Mouse (Mus musculus) megakaryocyte, embryonic 14.5 days (primary cell): ENCODE measurements around the gene Mad1l1. TPM values are rescaled to one million over a fixed set of nuclear protein-coding genes. Genes with fewer than 3 reads are reported as not detected.

Experiments
- H3K27me3 ChIP-seq: replicated peaks from 2 replicates; pipeline ENCODE3; 2012; ENCODE audit warnings: inconsistent platforms
- H3K36me3 ChIP-seq: replicated peaks from 2 replicates; pipeline ENCODE3; 2012; ENCODE audit warnings: low read length, inconsistent platforms, mixed read lengths
- H3K4me1 ChIP-seq: 2 replicates; pipeline ENCODE4 v1.6.1; 2012; ENCODE audit warnings: inconsistent platforms
- H3K4me3 ChIP-seq: replicated peaks from 2 replicates; pipeline ENCODE3; 2012; ENCODE audit warnings: moderate library complexity, mild to moderate bottlenecking, inconsistent platforms
- H3K9me3 ChIP-seq: 2 replicates; pipeline ENCODE4 v1.6.1; 2012; ENCODE audit warnings: inconsistent platforms
- FLI1 ChIP-seq: IDR thresholded peaks from 2 replicates; pipeline ENCODE4 v1.6.1; 2012; ENCODE audit warnings: low read length, inconsistent platforms, mixed read lengths
- GATA1 ChIP-seq: IDR thresholded peaks from 3 replicates; pipeline ENCODE4 v1.6.1; 2012; ENCODE audit warnings: mixed read lengths, low read length, inconsistent platforms, borderline replicate concordance
- polyA plus RNA-seq: library from polyadenylated mRNA; stranded (reverse); fragments of >175 nt; gene quantifications from 2 replicates; pipeline ENCODE4 v1.2.3, GENCODE M21; 2012; ENCODE audit warnings: low replicate concordance; ENCODE audit not compliant: insufficient read depth

Mad1l1 gene
- polyA plus RNA-seq, 1 experiment: 10.3 TPM

- Histone ChIP-seq H3K4me3 (no peak overlapping the region), H3K4me1 (peaks cover 8% of the 10 kb centered on the region; the same call in 1 of the 2 replicates), H3K36me3 (peaks cover 87% of the 10 kb centered on the region), H3K9me3 (peaks cover 4% of the 10 kb centered on the region), H3K27me3 (no peaks in the 10 kb centered on the region)
- no peak for TF ChIP-seq FLI1
- TF ChIP-seq GATA1: no peak
These were observed 33.1 kb downstream of the Mad1l1 start for GRCm38 (mm10) chr5:140288287-140288686.

DNA sequence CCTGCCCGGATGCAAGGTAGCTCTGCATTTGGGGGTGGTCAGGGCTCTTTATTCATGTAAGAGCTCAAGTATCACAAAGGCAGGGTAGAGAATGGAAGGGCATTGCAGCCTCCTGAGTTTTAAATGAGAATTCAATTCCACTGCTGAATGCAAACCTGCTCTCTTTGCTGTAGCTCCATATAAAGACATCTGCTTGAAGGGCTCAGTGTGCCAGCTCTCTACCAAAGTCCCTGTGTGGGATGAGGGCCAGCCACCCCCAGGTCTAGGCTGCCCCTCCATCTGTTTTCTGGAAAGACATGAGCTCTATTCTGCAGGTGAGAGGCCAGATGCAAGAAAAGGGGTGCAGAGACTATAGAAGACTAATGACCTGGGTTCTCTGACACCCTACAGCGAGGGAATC, 36.6 kb downstream of the Mad1l1 start:
- H3K9me3 ChIP-seq: peaks cover 4% of the 10 kb centered on the region
- H3K36me3 ChIP-seq: peaks cover 84% of the 10 kb centered on the region
- H3K27me3 ChIP-seq: no peaks in the 10 kb centered on the region
- no peak for TF ChIP-seq FLI1
- TF ChIP-seq GATA1: no peak
- H3K4me1 ChIP-seq: peaks cover 28% of the 10 kb centered on the region
- no peak overlapping the region for H3K4me3 ChIP-seq

DNA sequence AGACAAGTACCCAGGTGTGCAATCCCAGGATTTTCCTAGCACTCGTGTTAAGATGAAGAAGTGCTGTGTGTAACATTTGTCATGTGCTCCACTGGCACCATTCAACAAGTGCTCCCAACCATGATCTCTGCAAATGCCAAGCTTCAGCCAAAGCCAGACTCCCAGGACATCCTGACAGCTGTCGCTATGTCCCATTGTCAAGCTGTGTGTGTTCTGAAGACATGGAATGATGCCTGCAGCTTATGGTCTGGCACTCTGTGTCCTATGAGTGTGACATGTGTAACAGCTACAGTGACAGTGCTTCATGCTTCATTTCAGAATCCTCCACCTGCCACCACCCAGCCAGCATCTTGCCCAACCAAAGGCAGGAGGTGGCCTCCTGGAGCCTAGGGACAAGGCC, 37.3 kb downstream of the Mad1l1 start:
- H3K27me3 ChIP-seq: no peaks in the 10 kb centered on the region
- TF ChIP-seq FLI1: no peak
- TF ChIP-seq GATA1: no peak
- H3K36me3 ChIP-seq: peaks cover 84% of the 10 kb centered on the region
- H3K9me3 ChIP-seq: peaks cover 1% of the 10 kb centered on the region
- H3K4me3 ChIP-seq: no peak overlapping the region
- H3K4me1 ChIP-seq: peaks cover 28% of the 10 kb centered on the region

DNA sequence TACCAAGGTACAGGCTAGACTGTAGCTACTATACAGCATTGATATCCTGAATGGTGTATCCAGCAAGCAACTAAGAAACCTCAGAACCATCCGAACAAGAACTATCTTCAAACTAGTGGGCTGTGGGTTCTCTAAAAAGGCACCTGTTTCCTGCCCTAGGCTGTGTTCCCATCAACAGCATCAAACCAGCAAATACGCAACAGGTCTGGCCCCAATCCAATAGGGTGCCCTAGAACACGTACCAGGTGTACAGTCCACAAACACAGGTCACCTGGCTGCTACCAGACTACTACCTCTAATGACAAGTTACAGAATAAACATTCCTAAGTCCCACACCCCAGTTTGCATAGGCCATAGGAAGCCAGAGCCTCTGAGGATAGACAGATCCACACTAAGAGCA, 38.5 kb downstream of the Mad1l1 start:
- no peak for TF ChIP-seq GATA1
- TF ChIP-seq FLI1: no peak
- H3K27me3 ChIP-seq: no peaks in the 10 kb centered on the region
- no peaks in the 10 kb centered on the region for H3K9me3 ChIP-seq
- H3K4me3 ChIP-seq: no peak overlapping the region
- peaks cover 33% of the 10 kb centered on the region for H3K4me1 ChIP-seq
- H3K36me3 ChIP-seq: peaks cover 81% of the 10 kb centered on the region

- TF ChIP-seq GATA1 (no peak), FLI1 (no peak)
- H3K36me3 ChIP-seq: peaks cover 82% of the 10 kb centered on the region
- no peaks in the 10 kb centered on the region for H3K9me3 ChIP-seq
- H3K4me3 ChIP-seq: no peak overlapping the region
- no peaks in the 10 kb centered on the region for H3K27me3 ChIP-seq
- peaks cover 33% of the 10 kb centered on the region for H3K4me1 ChIP-seq
These were observed 39.0 kb downstream of the Mad1l1 start for GRCm38 (mm10) chr5:140282376-140282775.

GRCm38 (mm10) chr5:140280205-140280604, 41.1 kb downstream of the Mad1l1 start:
- H3K4me3 ChIP-seq: no peak overlapping the region
- H3K9me3 ChIP-seq: no peaks in the 10 kb centered on the region
- peaks cover 30% of the 10 kb centered on the region for H3K4me1 ChIP-seq
- no peak for TF ChIP-seq GATA1
- no peak for TF ChIP-seq FLI1
- H3K36me3 ChIP-seq: peaks cover 85% of the 10 kb centered on the region
- H3K27me3 ChIP-seq: no peaks in the 10 kb centered on the region

- H3K36me3 ChIP-seq: peaks cover 80% of the 10 kb centered on the region
- TF ChIP-seq FLI1 (no peak), GATA1 (no peak)
- H3K9me3 ChIP-seq: no peaks in the 10 kb centered on the region
- H3K27me3 ChIP-seq: no peaks in the 10 kb centered on the region
- H3K4me1 ChIP-seq: peaks cover 22% of the 10 kb centered on the region
- no peak overlapping the region for H3K4me3 ChIP-seq
These were observed 44.6 kb downstream of the Mad1l1 start for GRCm38 (mm10) chr5:140276779-140277178.

DNA sequence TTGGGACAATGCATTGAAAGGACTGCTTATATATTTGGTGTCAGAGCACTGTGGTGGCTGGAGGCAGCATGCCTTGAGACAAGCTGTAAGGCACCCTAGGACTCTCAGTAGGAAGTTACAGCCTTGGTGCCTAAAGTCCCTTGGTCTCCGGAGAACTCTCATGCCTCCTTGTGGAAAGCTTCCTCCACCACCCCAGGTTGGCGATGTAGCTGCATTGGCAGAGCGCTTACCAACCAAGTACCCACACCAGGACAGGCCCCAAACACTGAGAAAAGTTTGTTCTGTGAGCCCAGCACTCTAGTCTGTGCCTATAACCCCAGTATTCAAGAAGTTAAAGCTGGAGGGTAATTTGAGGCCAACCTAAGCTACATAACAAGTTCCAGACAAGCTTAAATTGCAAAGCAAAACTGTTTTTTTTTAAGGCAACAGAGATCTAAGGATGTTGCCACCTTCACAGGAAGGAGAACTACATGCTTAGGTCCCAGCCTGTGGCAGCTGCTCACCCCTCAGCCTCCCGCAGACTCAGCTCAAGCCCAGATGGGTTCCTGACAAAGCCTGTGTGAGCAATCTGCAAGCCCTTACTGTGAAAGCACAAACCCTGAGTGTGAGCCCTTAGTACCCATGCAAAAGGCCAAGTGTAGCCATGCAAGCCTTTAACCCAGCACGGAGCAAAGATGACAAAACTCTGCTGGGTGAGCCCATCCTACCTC, 50.2 kb downstream of the Mad1l1 start:
- Histone ChIP-seq H3K4me1 (peaks cover 33% of the 10 kb centered on the region), H3K9me3 (no peaks in the 10 kb centered on the region), H3K4me3 (no peak overlapping the region), H3K36me3 (peaks cover 66% of the 10 kb centered on the region), H3K27me3 (no peaks in the 10 kb centered on the region)
- TF ChIP-seq GATA1: no peak
- no peak for TF ChIP-seq FLI1

DNA sequence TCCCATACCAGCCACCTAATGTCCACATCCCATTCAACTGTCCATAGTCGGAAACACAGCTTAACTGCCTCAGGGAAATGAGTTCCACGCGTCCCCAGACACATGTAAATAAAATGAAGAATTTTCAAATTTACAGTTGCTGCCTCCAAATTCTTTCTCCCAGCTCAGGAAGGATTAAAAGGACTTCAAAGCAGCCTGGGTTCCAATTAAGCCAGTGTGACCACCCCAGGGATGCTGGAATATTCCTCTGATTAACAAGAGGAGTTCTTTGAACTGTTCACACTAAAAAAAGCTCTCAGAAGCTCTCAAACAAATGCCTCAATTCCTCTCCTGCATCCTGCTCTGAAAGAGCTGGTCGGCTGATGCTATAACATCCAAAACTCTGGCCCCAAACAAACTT, 53.0 kb downstream of the Mad1l1 start:
- Histone ChIP-seq H3K9me3 (no peaks in the 10 kb centered on the region), H3K27me3 (no peaks in the 10 kb centered on the region), H3K4me3 (no peak overlapping the region), H3K4me1 (peaks cover 60% of the 10 kb centered on the region), H3K36me3 (peaks cover 50% of the 10 kb centered on the region)
- TF ChIP-seq GATA1: no peak
- no peak for TF ChIP-seq FLI1

GRCm38 (mm10) chr5:140267061-140267460, 54.3 kb downstream of the Mad1l1 start:
- no peaks in the 10 kb centered on the region for H3K27me3 ChIP-seq
- peak overlapping the region; percentile 51 for H3K4me3 ChIP-seq
- peaks cover 64% of the 10 kb centered on the region for H3K4me1 ChIP-seq
- H3K9me3 ChIP-seq: no peaks in the 10 kb centered on the region
- no peak for TF ChIP-seq GATA1
- no peak for TF ChIP-seq FLI1
- peaks cover 42% of the 10 kb centered on the region for H3K36me3 ChIP-seq

- H3K4me3 ChIP-seq: peak overlapping the region; percentile 79
- peaks cover 57% of the 10 kb centered on the region for H3K4me1 ChIP-seq
- TF ChIP-seq FLI1: no peak
- no peak for TF ChIP-seq GATA1
- H3K9me3 ChIP-seq: no peaks in the 10 kb centered on the region
- peaks cover 43% of the 10 kb centered on the region for H3K36me3 ChIP-seq
- no peaks in the 10 kb centered on the region for H3K27me3 ChIP-seq
These were observed 56.4 kb downstream of the Mad1l1 start for GRCm38 (mm10) chr5:140264825-140265575.
